Mouse (Mus musculus) myocyte (in vitro differentiated cells): ENCODE data around the gene Gm5148. TPM values are rescaled to one million over a fixed set of nuclear protein-coding genes. Genes with fewer than 3 reads are reported as not detected.

Experiments used
- H3K27me3 ChIP-seq: one replicate; pipeline ENCODE4 v1.6.1; 2011; ENCODE audit not compliant: control insufficient read depth, insufficient read depth, insufficient read length
- H3K36me3 ChIP-seq: one replicate; pipeline ENCODE4 v1.6.1; 2011; ENCODE audit not compliant: control insufficient read depth, insufficient read depth
- H3K4me2 ChIP-seq: one replicate; pipeline ENCODE4 v1.6.1; 2011; ENCODE audit warnings: low read depth, control low read depth
- H3K4me3 ChIP-seq: one replicate; pipeline ENCODE4 v1.5.1; 2011; ENCODE audit warnings: mild to moderate bottlenecking, control low read depth, moderate library complexity
- H3K79me2 ChIP-seq: one replicate; pipeline ENCODE4 v1.6.1; 2011; ENCODE audit not compliant: control insufficient read depth, insufficient read depth
- H3ac ChIP-seq: one replicate; pipeline ENCODE4 v1.6.1; 2011; ENCODE audit not compliant: control insufficient read depth, insufficient read length
- CEBPB ChIP-seq: IDR thresholded peaks from 2 replicates; pipeline ENCODE4 v1.6.1; 2011; ENCODE audit warnings: mild to moderate bottlenecking, moderate library complexity; ENCODE audit not compliant: poor library complexity, insufficient read depth, severe bottlenecking
- E2F4 ChIP-seq: IDR thresholded peaks from one replicate; pipeline ENCODE4 v1.6.1; 2011; ENCODE audit warnings: mild to moderate bottlenecking, control low read depth, moderate library complexity; ENCODE audit not compliant: insufficient read depth
- MAX ChIP-seq: IDR thresholded peaks from one replicate; pipeline ENCODE4 v1.6.1; 2011; ENCODE audit warnings: low read depth, mild to moderate bottlenecking, control low read depth
- MYOD1 ChIP-seq, 3 experiments: IDR thresholded peaks; one replicate each; pipeline ENCODE4 v1.6.1; 2011; ENCODE audit warnings: control low read depth in 2 of 3, low read depth in 2 of 3, mild to moderate bottlenecking in 2 of 3, moderate library complexity in 1 of 3; ENCODE audit not compliant: insufficient read length in 2 of 3, control insufficient read depth in 1 of 3
- MYOG ChIP-seq, 3 experiments: IDR thresholded peaks; one replicate each; pipeline ENCODE4 v1.6.1; 2011; ENCODE audit warnings: control low read depth in 2 of 3, low read depth in 2 of 3, mild to moderate bottlenecking in 2 of 3; ENCODE audit not compliant: insufficient read length in 2 of 3, control insufficient read depth in 1 of 3, insufficient read depth in 1 of 3
- POLR2A ChIP-seq: IDR thresholded peaks from one replicate; pipeline ENCODE4 v1.6.1; 2011; ENCODE audit warnings: low read depth, mild to moderate bottlenecking, control low read depth, moderate library complexity; ENCODE audit not compliant: insufficient read length
- POLR2AphosphoS2 ChIP-seq: IDR thresholded peaks from one replicate; pipeline ENCODE4 v1.6.1; 2011; ENCODE audit warnings: low read depth, control low read depth; ENCODE audit not compliant: insufficient read length
- REST ChIP-seq: IDR thresholded peaks from one replicate; pipeline ENCODE4 v1.6.1; 2011; ENCODE audit warnings: mild to moderate bottlenecking, control low read depth, moderate library complexity; ENCODE audit not compliant: insufficient read depth, insufficient read length
- SRF ChIP-seq: IDR thresholded peaks from one replicate; pipeline ENCODE4 v1.6.1; 2011; ENCODE audit warnings: low read depth; ENCODE audit not compliant: control insufficient read depth, insufficient read length
- TCF12 ChIP-seq: IDR thresholded peaks from one replicate; pipeline ENCODE4 v1.6.1; 2011; ENCODE audit warnings: mild to moderate bottlenecking, control low read depth; ENCODE audit not compliant: poor library complexity, insufficient read depth, severe bottlenecking
- TCF3 ChIP-seq: IDR thresholded peaks from one replicate; pipeline ENCODE4 v1.6.1; 2011; ENCODE audit warnings: low read depth, control low read depth; ENCODE audit not compliant: insufficient read length
- USF1 ChIP-seq: IDR thresholded peaks from one replicate; pipeline ENCODE4 v1.6.1; 2011; ENCODE audit warnings: low read depth, mild to moderate bottlenecking, control low read depth, moderate library complexity
- polyA plus RNA-seq: library from polyadenylated mRNA; unstranded; fragments of >200 nt; fragmentation: generic; extraction: Trizol; gene quantifications from one replicate; pipeline ENCODE4 v1.2.1, GENCODE M21; 2012; ENCODE audit warnings: missing spikeins

The Gm5148 gene
- polyA plus RNA-seq, 1 experiment, result 27.4 TPM

DNA sequence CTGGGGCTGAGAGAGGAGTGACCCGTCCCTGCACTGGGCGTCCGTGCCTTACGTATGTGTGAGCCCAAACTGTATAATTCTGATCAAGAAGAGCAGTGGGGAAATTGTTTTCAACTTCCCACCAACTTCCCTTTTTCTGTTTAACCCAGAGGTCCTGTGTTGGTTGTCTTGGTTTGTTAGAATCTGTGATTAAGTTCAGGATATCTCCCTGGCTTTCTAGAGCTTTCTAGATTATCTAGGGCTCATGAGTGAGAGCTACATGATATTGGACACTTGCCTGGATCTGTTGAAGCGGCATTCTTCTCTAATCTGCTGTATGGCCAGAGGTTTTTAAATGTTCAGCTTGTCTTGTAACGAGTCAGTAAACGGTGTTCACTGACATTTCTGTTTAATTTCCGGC is 30.7 kb downstream of the Gm5148 start:
- Histone ChIP-seq H3K4me2 (no peak overlapping the region), H3K79me2 (no peaks in the 10 kb centered on the region), H3ac (no peak overlapping the region), H3K36me3 (no peaks in the 10 kb centered on the region), H3K4me3 (no peak overlapping the region), H3K27me3 (no peaks in the 10 kb centered on the region)
- TF ChIP-seq MYOG (IDR thresholded peaks at IDR 0.05; ENCODE audit: control insufficient read depth in 1 of 3, insufficient read depth in 1 of 3, insufficient read length in 2 of 3, low read depth in 2 of 3), result no peak
- TF ChIP-seq E2F4, result no peak
- TF ChIP-seq POLR2A, result no peak
- TF ChIP-seq SRF, result no peak
- TF ChIP-seq TCF3, result no peak

DNA sequence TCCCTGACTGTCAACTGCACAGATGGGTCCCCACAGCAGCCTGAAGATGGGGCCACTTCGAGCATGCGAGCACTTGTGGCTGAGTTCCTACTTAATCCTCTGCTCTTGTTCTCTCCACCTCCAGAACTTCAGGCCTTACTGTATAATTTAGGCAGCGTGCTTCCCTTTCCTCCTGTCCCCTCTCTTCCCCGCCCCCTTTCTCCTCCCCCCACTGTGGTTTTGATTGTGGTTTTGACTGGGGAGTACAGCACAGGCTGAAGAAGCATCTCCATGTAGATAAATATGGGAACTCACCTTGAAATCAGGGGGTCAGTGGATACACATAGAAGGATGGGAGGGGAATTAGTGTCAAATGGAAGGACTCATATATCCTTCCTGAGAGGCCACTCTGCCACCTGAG is 31.3 kb downstream of the Gm5148 start:
- TF ChIP-seq MYOD1 (IDR thresholded peaks at IDR 0.05; ENCODE audit: control insufficient read depth in 1 of 3, insufficient read length in 2 of 3, low read depth in 2 of 3), result no peak
- TF ChIP-seq E2F4, result no peak
- TF ChIP-seq POLR2AphosphoS2, result no peak
- Histone ChIP-seq H3ac (no peak overlapping the region), H3K27me3 (no peaks in the 10 kb centered on the region), H3K4me2 (no peak overlapping the region), H3K36me3 (no peaks in the 10 kb centered on the region), H3K4me3 (no peak overlapping the region), H3K79me2 (no peaks in the 10 kb centered on the region)

DNA sequence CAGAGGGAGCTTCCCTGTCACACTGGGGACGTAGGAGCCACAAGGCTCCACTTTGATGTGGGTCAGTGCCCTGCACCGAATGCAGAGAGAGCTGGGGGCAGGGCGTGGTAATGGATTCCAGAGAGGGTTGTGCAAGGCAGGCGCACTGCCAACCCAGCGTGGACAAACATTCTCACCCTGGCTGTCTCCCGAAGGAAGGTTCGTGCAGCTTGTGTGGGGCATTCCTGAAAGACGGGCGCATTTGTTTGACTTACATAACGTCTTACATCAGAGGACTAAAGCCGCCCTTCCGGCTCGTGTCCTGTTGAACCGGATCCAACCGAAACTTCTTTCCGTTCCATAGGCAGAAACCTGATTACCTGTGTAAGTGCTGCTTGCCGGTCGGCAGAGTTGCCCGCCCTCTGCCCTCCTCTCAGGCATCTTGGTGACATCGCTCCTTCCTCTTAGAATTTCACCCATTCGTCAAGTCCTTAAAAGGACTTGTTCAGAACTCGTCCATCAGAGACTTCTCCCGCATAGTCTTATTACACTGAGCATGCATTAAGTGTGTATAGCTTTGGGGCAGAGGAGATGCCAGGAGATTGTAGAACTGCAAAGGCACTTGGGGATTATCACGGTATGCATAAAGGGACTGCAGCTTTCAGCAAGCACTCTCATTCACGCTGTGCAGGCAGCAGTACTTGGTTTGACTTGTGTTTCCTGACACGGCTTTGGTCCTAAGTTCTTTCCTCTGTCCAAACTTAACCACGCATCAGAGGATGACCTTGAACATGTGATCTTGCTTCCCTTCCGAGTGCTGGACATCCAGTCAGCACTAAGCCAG is 36.9 kb downstream of the Gm5148 start:
- Histone ChIP-seq H3K4me2 (peak overlapping the region; percentile 12), H3K36me3 (no peaks in the 10 kb centered on the region), H3ac (no peak overlapping the region), H3K79me2 (no peaks in the 10 kb centered on the region), H3K27me3 (no peaks in the 10 kb centered on the region), H3K4me3 (no peak overlapping the region)
- TF ChIP-seq CEBPB (0 out of 2 replicates have a peak, but pooled peaks have one; percentile 17), MAX (no peak)

DNA sequence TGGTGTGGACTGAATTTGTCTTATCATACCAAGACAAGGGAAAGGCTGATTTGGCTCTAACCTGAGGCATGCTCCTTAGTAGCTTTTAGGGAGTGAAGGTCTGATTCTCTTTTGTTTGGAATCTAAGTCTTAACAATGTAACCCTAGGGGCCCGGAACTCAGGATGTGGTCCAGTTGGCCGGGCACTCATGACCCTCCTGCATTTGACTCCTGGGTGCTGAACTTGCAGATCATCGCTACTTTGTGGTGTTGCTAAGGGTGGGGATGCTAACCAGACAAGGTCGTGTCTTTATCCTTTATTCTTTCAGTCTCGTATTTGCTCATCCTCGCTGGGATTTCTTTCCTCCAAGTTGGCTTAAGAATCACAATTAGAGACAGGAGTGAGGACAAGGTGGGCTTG is 37.5 kb downstream of the Gm5148 start:
- Histone ChIP-seq H3K27me3 (no peaks in the 10 kb centered on the region), H3K4me3 (no peak overlapping the region), H3K36me3 (no peaks in the 10 kb centered on the region), H3K4me2 (peak overlapping the region; percentile 12), H3ac (no peak overlapping the region), H3K79me2 (no peaks in the 10 kb centered on the region)
- TF ChIP-seq REST (no peak), SRF (no peak), TCF12 (no peak), USF1 (no peak), MYOG (IDR thresholded peaks at IDR 0.05; ENCODE audit: control insufficient read depth in 1 of 3, insufficient read depth in 1 of 3, insufficient read length in 2 of 3, low read depth in 2 of 3) (no peak)

GRCm38 (mm10) chr3:37686219-37686618 is 38.1 kb downstream of the Gm5148 start:
- Histone ChIP-seq H3K27me3 (no peaks in the 10 kb centered on the region), H3K4me2 (no peak overlapping the region), H3K4me3 (no peak overlapping the region), H3K79me2 (no peaks in the 10 kb centered on the region), H3ac (no peak overlapping the region), H3K36me3 (no peaks in the 10 kb centered on the region)
- TF ChIP-seq POLR2A, result no peak
- no peak for TF ChIP-seq POLR2AphosphoS2
- no peak for TF ChIP-seq USF1
- no peak for TF ChIP-seq MYOG (IDR thresholded peaks at IDR 0.05; ENCODE audit: control insufficient read depth in 1 of 3, insufficient read depth in 1 of 3, insufficient read length in 2 of 3, low read depth in 2 of 3)
- no peak for TF ChIP-seq MAX
- no peak for TF ChIP-seq E2F4
- no peak for TF ChIP-seq MYOD1 (IDR thresholded peaks at IDR 0.05; ENCODE audit: control insufficient read depth in 1 of 3, insufficient read length in 2 of 3, low read depth in 2 of 3)
- TF ChIP-seq TCF3, result no peak
- no peak for TF ChIP-seq CEBPB
- no peak for TF ChIP-seq TCF12
- TF ChIP-seq SRF, result no peak
- no peak for TF ChIP-seq REST

GRCm38 (mm10) chr3:37676291-37676690 is 48.0 kb downstream of the Gm5148 start:
- H3K79me2 ChIP-seq, result no peaks in the 10 kb centered on the region
- no peaks in the 10 kb centered on the region for H3K36me3 ChIP-seq
- no peak overlapping the region for H3K4me2 ChIP-seq
- H3K27me3 ChIP-seq, result no peaks in the 10 kb centered on the region
- H3K4me3 ChIP-seq, result no peak overlapping the region
- TF ChIP-seq REST, result no peak
- TF ChIP-seq MYOD1 (IDR thresholded peaks at IDR 0.05; ENCODE audit: control insufficient read depth in 1 of 3, insufficient read length in 2 of 3, low read depth in 2 of 3), result no peak
- TF ChIP-seq CEBPB, result no peak
- no peak for TF ChIP-seq POLR2A
- no peak for TF ChIP-seq MAX
- no peak for TF ChIP-seq TCF12
- TF ChIP-seq SRF, result no peak
- no peak for TF ChIP-seq MYOG (IDR thresholded peaks at IDR 0.05; ENCODE audit: control insufficient read depth in 1 of 3, insufficient read depth in 1 of 3, insufficient read length in 2 of 3, low read depth in 2 of 3)
- no peak for TF ChIP-seq TCF3
- TF ChIP-seq E2F4, result no peak
- TF ChIP-seq USF1, result no peak
- TF ChIP-seq POLR2AphosphoS2, result no peak
- no peak overlapping the region for H3ac ChIP-seq
